Mouse (Mus musculus): Measurements from ENCODE around the gene Nop58.
A peak's percentile ranks its signal among the peaks of the same experiment; 100 is the strongest.
"Not testable (repeated sequence)": the region's sequence is repeated elsewhere in the genome, so short reads cannot be mapped to it uniquely, and the experiment has no call there.

Gene Nop58

DNA sequence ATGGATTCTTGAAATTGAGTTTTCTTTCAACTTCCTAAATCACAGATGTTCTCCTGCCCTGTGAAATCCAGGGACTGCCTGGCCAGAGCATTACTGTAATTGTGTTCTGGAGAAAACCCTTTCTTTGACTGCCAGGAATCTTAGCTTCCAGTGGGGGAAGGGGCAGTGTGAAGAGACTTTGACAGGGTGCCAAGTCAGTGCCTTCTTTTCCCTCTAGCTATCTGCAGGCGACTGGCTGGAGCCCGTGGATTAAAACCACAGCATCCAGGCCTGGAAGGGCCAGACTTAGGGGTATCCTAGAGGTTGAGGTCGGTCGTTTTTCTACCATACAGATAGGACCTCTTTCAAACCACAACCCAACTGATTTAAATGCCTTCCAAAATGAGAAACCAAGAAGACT lies 40.9 kb downstream of the Nop58 start:
- no peak for DNase-seq

DNA sequence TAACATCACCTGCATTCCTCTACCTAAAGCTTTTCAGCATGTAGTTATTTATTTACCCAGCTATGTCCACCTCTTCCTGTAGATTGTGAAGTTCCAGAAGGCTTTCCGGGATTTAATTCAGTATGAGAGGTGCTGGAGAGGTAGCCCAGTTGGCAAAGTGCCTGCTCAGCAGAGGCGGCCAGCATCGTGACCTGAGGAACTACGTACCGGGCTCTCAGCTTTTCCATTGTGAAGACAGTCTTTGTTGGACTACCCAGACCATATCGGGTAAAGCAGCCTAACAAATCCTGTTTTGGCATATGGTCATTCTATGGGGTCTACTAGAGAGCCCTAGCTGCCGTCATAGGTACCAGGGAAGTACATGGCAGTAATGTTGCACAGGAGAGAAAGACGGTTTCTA lies 45.3 kb downstream of the Nop58 start:
- DNase-seq = no peak

DNA sequence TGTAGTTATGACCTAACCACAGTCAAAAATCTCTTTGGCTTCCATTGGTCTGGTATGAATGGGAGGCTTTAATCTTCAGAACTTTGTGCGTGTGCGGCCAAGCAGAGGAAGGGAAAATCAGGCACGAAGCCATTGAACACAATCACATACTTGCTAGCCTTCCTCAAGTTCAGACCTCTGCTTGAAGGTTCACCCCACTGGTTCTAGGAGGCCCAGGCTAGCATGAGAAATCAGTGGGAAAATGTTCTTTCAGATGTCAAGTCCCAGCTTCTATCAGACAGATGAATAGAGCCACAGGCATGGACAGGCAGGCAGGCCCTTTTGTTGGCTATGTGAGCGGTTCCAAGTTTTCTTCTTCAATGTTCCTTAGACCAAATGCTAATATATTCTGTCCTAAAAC lies 46.0 kb downstream of the Nop58 start:
- DNase-seq = no peak

DNA sequence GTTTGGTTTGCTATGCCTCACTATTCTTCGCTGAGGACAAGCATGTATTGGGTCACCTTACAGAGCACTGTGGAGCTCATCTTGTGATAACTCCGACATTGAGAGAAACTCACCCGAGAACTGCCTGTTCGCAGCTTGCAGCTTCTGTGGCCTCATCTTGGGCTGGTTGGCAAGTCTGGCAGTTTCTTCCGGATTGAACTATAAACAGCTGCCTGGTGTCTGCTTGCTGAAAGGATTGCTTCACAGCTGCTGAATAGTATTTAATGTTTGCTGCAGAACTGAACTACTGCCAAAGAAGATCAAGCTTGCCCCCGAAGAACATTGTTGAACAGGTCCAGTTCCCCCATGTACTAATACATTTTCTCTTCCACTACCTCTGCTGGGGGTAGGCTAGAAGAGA lies 49.3 kb downstream of the Nop58 start:
- DNase-seq = no peak

DNA sequence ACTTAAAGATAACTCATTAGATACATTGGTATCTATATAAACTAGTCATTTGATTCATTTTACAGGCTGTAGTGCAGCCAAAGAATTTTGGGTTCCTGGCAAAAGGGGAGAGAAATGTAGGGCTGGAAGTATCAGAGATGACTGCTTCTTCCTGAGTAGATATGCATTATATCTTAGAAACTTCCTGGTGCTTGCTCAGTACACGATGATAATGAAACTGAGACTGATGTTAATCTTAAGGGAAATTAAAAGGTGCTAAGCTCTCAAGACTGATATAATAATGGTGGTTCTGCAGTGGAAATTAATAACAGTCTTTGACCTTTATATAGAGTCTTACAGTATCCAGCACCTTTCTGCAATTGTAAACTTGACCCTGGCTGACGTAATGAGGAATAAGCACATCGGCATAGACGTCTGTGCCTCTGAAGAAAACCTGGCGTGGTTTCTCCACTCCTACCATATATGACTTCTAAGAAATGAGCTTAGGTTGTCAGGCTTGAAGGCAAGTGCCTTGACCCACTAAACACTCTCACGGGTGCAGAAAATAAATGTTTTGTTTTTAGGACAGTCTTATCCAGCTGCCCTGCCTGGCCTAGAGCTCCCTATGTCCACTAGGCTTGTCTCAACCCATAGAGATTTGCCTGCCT lies 54.1 kb downstream of the Nop58 start:
- no peak for DNase-seq

DNA sequence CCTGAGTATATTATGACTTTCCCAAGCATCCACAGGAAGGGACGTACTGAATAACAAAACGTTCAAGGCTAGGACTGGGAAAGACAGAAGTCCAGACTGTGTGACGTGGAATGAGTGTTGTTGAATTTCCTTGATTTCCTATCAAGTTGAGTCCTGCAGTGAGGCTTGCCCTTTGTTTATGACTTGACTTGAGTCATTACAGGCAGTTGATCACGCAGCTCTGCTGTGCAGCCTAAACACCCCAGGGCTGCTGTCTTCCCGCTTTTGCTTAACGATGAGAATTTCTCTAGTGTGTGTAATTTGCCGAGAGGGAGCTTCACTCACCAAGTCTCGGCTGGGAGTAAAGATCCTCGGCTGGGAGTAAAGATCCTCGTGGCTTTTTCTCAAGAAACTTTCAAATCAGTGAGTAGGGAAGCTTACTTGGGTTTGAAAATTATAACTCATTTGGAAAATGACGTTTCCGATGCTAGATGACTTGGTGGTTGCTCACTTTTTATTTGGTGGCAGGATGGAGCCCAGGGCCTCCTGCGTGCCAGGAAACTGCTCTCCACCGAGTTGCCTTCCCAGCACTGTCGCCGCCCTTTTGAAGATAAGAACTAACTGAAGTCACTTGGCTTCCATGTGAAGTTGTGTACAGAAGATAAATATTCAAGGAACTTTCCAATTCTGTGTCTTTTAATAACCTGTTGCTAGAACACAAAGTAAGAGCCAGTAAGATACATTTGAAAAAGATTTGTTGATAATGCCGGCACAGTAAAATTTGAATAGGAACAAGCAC lies 55.0 kb downstream of the Nop58 start:
- no peak for DNase-seq

DNA sequence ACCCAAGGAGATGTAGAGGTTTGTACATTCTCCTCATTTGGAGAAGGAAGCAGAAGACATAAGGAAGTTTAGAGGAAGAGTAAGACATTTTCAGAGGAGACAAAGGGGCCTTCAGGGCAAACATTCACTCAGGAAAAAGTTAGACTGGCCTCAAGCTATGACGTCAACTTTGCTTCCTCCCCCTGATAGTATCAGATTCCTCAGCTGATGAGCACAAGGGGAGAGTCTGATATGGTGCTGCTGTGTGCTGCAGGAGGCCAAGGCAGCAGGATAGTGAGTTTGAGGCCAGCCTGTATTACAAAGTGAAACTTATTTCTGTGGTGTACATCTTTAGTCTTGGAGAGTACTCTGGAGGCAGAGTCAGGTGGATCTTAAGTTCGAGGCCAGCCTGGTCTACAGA lies 64.3 kb downstream of the Nop58 start:
- no peak for DNase-seq

DNA sequence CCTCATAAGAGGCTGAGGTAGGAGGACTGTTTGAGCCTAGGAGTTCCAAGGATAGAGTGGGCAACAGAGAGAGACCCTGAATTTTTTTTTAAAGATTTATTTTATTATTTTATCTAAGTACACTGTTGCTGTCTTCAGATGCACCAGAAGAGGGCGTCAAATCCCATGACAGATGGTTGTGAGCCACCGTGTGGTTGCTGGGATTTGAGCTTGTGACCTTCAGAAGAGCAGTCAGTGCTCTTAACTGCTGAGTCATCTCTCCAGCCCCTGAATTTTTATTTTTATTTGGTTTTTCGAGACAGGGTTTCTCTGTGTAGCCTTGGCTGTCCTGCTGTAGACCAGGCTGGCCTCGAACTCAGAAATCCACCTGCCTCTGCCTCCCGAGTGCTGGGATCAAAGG lies 65.0 kb downstream of the Nop58 start:
- DNase-seq = not testable (repeated sequence)

DNA sequence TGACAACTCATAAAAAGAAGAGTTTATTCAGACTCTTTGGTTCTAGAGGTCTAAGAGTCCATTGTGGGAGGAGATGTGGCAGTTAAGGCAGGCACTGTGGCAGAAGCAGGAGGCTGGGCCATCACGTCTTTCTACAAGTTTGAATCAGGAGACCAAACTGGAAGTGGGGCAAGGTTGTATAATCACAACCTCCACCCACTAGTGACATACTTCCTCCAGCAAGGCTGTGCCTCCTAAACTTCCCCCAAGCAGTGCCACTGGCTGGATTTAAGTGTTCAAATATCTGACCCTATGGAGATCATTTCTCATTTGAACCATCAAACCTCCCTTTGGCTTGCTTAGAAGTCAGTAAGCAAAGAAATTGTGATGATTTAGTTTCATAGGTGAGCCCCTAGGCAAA lies 70.5 kb downstream of the Nop58 start:
- DNase-seq = no peak

DNA sequence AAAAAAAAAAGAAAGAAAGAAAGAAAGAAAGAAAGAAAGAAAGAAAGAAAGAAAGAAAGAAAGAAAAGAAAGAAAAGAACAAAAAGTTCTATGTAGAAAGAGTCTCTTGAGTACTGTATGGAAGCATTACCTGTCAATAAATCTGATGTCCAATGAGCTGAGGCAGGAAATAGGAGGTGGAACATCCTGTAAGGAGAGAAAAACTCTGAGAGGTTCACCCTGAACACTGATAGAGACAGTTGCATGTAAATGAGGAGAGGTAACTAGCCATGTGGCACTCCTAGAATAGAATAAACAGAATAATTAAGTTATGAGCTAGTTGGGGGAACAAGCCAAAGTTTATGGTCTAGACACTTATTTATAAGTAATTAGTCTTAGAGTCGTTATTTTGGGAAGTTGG lies 73.6 kb downstream of the Nop58 start:
- no peak for DNase-seq

DNA sequence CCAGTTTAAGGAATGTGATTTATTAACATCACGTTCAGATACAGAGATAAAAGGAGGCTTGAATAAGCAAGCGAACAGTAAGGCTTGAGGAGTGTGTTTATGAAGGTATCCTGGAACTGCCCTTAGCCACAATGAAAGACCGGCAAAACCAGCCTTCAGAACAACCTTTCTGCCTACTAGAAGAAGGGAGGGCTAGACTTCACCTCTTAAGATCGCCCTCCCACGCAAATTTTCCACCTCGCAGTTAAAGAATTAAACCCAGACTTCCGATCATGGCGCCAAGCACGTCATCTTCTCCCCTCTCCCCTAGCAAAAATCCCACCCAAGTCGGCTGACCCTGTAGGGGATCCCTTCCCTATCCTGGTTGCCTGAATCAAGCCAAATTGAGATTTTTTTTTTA lies 77.4 kb downstream of the Nop58 start:
- peak in 1 of 2 experiments; percentile 5 for DNase-seq

DNA sequence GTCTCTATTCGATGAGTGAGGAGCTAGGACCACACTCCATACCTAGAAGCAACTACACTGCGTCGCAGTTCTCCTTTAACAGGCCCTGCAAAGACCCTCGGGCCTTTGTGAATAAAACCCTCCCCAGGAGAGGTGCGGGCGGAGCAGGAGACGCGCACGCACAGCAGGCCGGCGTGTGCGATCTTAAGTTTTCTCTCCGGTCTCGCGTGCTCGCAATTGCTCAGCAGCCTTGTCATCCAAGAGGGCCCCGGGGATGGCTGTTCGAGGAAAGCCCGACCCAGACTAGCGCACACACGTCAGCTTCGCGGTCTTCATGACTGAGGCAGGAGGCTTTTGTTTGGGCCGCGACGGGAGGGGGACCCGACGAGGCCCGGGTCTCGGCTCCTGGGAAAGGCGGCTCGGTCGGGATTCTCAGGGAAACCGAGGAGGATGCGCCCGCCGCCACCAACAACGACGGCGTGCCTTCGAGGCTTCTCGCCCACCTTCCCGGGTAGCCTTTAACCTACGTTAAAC lies 77.9 kb downstream of the Nop58 start:
- no peak for DNase-seq

DNA sequence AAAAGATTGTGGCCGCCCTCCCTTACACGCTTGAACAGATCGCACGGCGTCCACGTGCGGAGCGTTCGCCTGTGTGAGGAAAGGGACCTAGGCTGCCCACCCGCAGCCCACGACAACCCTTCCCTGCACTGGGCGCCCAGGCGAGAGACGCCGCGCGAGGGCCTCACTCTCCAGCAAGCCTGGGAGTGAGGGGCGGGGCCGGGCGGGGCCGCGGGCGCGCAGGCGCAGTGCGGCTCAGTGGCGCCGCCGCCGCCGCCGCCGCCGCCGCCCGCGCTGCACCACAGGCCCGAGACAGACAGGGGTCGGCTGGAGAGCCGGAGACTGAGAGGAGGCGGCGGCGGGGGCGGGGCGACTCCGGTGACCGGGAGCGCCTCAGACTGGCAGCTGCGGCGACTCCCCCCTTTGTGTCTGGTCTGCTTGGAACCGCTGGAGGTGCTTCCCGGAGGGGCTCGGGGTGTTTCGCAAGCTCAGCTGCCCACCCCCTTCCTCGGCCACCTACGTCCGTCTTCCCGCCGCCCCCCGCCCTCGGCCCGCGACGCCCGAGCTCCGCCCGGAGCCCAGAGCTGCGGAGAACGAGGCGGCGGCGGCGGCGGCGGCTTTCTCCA lies 78.5 kb downstream of the Nop58 start, which contains the start of gene Bmpr2:
TSS of gene Bmpr2 (plus strand) at position 237 of the 605 bp plus-strand sequence.
- peak; percentile 72 to 74 for DNase-seq

DNA sequence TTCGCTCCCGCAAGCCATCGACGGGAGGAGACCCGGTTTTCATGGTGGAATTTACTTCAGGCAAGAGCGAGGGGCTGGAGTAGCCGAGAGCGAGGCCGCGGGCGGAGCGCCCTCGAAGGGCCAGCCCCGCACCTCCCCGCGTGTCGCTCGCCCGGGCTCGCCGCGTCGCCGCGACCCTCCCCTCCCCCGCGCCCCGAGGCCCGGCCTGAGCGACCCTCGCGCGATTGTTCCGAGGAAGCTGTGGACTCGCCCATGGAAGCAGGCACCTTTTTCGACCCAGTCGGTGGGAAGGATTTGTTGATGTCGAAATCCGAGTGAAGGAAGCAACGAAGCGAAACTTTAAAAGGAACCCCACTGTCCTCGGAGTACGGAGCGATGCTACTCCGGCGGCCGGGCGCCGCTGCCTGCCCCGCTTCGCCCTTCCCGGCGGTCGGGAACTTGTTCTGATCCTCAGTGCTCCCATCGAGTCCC lies 79.0 kb downstream of the Nop58 start:
- no peak for DNase-seq

DNA sequence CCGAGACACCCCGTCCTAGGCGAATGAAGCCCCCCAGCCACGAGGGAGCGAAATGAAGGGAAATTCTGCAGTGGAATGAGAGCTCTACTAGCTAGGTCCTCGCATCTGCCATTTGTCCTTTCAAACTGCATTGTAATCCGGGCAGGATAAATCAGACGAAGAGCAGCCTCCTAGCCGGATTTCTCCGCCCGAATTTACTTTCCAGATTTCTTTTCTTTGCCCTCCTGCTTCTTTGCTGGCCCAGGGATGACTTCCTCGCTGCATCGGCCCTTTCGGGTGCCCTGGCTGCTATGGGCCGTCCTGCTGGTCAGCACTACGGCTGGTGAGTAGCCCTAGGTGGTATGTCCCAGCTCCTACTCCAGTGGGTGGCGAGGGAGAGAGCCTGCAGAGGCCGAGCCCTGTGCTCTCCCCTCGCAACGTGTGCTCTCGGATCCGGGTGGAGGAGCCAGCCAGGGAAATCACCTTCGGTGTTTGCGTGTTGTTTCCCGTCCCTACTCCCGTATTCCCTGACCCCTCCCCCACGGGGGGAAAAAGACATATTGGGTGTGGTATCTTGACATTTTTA lies 79.7 kb downstream of the Nop58 start:
- DNase-seq = peak; percentile 6 to 14

DNA sequence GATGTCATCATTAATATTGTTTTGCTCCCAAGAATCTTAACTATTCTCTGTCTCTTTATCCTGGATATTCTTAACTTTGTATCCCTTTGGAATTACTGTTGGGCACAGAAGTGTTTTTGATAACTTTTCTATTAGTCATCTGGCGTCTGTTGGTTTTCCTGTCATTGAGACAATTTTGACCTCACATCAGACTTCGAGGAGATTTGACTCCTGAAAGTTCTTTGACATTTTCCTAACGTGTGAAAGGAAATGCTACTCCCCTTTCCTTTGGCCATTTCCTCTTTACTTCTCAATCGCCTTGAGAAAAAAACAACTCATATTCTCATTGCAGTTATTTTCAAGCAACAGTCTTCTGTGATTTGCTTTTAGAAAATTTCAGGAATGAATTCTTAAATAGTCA lies 80.5 kb downstream of the Nop58 start:
- no peak for DNase-seq

DNA sequence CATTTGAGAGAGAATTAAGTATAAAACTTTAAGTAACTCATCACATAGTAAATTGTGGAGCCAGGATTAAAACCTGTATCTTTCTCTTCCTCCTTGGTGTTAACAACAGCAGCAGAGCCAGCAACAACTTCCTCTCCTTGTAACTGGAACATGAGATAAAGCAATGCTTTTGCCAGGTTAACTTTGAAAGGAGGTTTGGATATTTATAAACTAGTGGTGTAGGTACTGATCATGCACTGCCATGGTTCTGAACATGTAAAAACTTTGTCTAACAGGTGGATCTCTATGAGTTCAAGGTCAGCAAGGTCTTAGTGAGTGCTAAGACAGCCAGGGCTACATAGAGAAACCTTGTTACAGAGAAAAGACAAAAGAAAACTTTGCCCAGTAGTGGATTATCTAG lies 81.9 kb downstream of the Nop58 start:
- DNase-seq = no peak

Data from thymus, adult 18-20 months (tissue).